Mouse (Mus musculus): ENCODE measurements around the gene Tmcc2.

The Tmcc2 gene

DNA sequence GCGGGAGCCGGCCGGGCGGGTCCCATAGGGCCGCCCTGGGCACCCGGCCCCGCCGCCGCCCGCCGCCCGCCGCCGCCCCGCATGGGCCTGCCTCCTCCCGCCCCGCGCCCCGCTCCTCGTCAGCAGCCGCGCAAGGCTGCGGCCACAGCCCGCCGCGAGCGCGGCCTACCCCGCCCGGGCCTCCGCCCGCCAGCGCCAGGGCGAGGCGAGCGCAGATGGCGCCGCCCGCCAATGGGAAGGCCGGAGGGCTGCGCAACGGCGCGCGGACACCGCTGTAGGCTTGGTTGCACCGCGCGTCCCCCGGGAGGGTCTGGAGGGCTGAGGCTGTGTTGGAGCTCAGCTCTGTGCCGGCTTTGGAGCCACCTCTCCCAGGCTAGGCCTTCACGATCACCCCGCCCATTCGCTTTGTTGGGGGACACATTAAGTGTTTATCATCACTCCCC is 520 bp upstream of the Tmcc2 start:
- no peak for DNase-seq (ENCODE audit: low read depth, low spot score)

DNA sequence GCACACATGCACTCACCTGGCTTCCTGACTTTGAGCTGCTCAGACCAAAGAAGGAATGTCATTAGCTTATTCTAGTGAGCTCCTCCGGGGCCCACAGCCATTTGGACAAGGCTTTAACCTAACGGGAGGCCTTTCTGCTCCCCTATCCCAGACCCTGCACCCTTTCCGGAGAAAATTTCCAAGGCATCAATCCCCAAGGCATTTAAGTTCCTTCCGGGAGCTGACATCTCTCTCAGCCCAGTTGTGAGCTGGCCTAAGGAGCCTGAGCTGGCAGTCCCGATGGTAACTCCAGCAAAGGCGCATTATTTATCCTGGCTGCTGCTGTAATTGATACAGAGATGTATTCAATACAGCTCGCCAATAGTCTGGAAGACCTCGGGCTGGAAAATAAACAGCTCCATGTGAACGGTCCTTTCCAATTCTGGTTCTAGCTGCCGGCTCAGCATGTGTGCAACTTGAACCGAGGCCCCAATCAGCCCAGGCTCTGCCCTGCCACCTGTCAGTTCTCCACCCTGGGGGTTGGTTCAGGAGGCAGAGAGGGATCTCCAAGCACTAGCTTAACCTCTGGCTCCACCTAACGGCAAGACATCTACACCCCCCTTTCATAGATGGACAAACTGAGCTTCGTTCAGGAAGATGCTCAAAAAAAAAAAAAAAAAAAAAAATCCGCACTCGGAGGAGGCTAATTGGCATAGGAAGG is 1.0 kb downstream of the Tmcc2 start:
- DNase-seq (ENCODE audit: low read depth, low spot score) = peak; percentile 24

DNA sequence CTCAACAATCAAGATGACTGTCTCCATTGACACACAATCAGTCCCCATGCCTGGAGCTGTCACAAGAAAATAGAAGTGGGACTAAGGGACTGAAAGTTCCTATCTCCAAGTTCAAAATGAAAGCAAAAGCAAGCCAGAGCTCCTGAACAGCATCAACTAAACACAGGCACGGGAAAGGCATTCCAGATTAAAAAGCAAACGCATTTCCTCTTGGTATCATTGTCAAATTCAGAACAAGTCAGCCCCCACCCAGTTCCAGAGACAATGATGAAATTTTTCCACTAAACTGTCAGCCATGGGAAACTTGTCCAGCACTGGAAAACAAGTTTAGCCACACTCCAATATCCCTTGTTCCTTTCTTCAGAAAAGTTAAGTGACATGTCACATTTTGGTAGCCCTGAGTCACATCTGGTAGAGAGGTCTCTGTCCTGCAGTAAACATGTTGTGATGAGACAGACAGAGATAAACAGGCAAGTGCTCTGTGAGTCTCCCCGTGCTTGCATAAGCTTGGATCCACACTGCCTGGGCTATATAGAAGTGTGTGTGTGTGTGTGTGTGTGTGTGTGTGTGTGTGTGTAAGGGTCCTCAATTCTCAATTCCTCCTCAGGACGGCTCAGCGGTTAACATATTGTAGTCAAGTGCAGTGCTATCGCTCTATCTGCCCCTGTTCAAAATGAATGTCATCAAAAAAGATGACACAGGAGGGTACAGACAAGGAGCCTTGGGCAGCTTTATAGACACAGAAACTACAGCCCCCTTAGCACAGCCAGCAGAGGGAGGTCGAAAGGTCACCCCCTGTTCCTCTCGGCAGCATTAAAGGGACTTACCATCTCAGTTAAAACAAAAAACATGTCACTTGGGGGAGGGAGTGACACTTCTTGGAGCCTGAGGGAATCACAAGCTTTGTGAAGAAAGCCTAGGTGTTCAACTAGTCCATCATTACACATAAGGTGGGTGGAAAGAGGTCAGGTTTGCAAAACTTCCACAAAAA is 2.0 kb downstream of the Tmcc2 start:
- DNase-seq (ENCODE audit: low read depth, low spot score) = no peak

DNA sequence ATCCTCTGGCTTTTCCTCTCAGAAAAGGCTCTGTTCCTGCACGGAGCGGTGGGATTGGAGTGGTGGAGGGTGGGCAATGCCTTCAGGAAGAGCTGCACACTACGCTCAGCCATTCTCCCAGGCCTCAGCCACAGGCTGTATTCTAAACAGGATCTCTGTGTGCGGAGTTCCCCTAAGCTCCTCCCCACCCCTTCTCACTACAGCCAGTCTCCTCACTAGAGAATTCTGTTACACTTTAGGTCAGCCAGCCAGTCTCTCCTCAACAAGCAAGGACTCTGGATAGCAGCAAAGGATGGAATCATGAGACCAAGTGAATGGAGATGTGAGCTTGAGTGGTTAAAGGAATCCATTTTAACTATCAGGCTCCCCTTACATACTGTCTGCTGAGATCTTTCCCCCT is 3.1 kb downstream of the Tmcc2 start:
- DNase-seq (ENCODE audit: low read depth, low spot score) = no peak

DNA sequence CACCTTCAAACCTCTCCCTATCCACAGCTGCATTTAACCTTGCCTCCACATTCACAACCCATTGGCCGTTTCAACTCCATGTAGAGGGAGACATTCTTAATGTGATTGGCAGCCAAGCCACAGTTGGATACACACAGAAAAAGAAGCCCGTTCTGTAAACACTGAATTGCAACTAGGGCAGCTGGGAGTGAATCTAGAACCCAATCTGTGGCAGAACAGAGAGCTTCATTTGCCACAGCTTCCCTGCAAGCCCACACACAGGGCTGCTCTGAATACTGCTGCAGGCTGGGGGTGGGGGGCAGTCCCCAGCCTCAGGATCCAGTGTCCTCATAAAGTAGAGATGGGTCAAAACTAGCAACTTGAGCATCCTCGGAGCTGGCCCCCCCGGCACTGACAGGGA is 4.8 kb downstream of the Tmcc2 start:
- no peak for DNase-seq (ENCODE audit: low read depth, low spot score)

DNA sequence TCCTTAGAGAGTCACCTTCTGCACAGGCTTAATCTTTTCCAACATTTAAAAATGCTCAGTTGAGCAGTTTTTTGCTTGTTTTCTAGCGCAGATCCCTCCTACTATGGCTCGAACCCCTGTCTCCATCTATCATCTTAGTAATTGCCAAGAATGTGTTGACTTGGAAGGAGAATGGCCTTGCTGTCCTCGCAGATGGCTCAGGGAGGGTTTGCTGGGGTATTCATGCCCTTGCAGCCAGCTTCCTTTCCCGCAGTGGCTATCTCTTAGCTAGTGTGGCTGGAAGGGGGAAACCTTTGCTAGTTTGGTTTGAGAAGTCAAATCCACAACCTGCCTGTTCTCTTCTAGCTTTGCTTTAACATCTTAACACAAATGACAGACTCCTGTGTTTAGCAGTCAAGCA is 5.4 kb downstream of the Tmcc2 start:
- no peak for DNase-seq (ENCODE audit: low read depth, low spot score)

DNA sequence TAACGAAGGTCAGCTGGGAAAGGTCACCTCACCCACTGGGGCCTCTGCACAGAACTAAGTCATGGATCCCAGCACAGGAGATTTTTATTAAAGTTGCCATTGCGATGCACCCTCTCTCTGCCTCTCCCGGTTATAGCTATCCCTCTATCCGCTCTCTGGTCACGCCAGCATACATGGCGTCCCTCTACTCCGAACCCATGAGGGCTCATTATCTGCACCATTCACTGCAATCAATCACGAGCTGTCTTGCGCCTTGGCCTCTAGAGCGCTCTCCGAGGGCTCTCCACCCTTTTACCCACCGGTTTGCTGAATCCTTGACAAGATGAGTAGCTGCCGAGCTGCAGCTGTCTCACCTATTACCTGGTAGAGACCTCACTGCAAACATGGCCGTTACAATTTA is 5.8 kb downstream of the Tmcc2 start:
- no peak for DNase-seq (ENCODE audit: low read depth, low spot score)

DNA sequence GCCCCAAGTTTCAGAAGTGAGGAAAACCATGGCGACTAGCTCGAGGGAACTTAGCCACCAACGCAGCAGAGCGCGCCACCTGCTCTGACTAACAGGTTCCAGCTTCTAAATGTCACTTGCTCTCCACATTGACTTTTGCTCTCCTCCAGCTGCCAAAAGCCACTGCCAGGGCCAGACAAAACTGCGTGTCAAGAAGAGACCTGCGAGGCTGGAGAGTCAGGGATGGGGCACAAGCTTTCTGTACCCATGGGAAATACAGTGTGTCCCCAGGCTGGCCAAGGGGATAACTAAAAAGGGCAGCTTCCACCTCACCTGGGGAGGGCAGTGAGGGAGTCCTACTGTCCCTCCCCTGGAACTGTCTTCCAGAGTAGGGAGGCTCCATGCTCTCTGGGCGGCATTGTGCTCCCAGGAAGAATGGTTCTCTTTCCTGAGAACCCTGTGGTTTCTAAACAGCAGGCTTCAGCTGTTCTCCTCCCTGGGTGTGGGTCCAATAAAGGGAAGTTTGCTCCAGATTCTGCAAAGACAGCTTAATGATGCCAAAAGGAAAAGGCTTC is 7.0 kb downstream of the Tmcc2 start:
- DNase-seq (ENCODE audit: low read depth, low spot score) = no peak

DNA sequence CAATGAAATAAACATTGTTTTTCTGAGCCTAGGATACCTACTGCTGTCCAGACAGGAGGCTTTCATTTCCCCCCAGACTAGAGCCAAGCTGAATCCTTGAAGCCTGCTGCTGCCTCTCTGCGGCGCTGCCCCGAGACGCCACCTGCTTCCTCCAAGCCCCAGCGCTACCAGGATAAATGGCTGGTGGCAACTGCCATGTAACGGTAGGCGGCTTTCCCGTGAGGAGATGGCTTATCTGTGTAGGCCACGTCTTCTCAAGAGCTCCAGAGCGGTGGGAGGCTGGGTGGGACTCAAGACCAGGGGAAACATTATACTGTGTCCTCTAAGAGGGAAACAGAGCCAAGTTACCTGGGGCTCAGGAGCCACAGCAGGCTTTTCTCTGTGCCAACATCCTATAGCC is 9.2 kb downstream of the Tmcc2 start:
- no peak for DNase-seq (ENCODE audit: low read depth, low spot score)

DNA sequence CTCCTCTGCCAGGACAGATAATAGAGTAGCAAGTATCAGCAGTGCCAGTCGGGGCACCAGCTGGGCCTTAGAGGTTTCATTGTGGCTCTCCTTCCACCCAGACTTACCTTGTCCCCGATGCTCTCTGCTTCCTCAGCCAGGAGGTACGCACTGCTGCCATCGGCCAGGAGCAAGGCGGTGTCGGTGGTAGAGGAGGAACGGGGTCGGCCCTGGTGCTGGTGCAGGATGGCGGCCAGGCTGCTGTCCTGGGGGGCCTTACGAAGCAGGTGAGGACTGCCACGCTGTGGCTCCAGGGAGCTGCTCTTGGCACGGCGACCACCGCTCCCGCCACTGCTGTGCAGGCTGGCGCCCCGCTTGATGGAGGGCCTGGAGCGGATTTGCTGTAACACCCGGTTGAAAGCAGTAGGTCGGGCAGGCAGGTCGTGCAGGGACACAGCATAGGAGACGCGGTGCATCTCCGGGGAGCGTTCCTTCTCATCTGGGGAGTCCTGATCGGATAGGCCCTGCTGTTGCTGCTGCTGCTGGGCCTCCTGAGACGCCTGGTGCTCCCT is 10.5 kb downstream of the Tmcc2 start:
- no peak for DNase-seq (ENCODE audit: low read depth, low spot score)

DNA sequence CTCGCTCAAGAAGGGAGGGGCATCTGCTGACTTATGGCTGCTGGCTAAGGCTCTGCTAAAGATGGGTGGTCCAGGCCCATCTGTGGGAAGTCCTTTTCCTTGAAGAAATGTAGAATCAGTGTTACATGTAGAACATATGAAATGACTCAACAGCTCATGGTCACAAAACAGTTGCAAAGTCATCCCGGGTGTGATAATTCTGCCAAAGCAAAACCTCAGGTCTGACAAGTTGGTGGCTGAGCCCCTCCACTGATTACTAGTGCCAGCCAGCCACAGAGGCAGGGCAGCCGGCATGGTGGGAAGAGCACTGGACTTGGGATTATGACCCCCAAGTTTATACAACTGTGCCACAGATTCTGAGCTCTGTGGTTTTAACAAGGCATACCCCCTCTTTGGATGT is 13.3 kb downstream of the Tmcc2 start:
- no peak for DNase-seq (ENCODE audit: low read depth, low spot score)

DNA sequence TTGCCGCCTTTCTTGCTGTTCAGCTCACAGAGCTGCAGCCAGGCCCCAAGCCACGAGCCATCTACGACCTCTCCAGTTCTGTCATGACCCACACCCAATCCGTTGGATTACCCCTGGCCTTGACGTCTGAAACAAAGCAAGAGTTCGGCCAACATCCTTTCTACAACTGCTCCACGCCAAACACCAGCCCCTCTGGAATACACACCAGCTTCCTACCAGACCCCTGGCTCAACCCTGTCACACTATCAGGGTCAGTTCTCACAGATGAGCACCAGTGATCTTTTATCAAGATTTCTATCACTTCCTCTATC is 14.1 kb downstream of the Tmcc2 start:
- no peak for DNase-seq (ENCODE audit: low read depth, low spot score)

DNA sequence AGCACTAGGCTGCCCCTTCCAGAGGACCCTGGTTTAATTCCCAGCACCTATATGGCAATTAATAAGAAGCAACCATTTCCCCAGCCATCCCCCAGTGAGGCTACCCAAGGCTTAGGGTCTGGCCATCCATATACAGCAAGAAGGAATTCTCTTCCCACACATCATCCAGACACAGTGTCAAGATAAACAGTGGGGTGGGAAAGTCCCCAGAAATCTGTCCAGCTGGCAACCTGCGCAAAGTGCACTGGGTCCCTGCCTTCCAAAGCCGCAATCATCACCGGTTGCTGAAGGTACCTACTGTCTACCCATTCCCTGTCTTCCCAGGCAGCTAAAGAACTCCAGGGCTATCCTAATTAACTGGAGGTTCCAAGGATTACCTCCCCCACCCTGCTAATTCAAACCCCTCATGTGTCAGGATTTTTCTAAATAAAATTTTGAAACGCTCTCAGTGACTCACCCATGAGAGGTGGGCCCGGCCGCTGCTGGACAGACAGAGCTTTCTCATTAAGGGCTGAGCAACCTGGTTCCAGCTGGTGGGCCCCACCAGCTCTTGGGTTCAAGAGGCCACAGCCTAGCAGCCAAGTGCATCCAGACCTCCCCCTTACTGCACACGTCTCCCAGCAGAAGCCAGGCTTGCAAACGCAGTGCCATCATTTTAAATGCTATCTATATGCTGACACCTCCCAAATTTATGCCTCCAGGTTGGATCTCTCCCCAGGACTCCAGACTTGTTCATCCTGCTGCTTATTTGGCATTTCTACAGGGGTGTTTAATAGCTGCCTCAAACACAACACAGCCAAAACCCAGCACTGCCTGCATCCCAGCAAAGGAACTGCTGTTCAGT is 14.6 kb downstream of the Tmcc2 start:
- DNase-seq (ENCODE audit: low read depth, low spot score) = no peak

DNA sequence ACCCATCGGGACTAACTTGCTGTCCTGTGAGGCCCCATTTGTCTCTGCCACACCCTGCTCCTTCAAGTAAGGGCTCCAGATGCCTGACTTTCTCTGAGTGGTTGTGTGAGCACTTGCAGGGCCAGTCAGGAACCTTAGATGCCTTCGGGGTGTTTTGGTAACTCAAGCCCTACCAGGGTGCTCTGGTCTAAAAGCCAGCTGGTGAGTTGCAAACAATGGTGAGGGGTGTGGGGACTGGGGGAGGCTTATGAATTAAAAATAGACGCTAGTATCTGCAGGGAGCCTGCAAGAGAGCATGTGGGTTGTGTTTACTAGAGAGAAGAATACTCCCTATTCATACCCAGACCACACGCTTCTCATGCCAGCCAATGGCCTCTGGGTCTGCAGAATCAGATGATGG is 15.8 kb downstream of the Tmcc2 start:
- DNase-seq (ENCODE audit: low read depth, low spot score) = no peak

DNA sequence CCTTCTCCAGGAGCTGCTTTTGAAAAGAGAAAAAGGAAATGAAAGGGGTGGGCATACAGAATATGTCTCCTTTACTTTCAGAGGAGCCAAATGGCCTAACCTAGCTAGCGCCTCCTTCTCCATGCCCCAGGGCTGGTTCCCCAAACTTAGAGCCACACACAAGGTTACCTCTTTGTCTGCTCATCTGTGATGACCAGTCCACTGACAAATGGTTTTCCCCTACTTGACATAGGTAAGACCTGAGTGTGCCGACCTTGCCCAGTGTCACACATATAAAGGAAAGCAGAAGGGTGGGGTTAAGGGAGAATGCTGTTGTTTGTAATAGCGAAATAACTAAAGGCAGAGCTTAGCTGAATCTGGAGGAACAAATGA is 16.2 kb downstream of the Tmcc2 start:
- DNase-seq (ENCODE audit: low read depth, low spot score) = no peak

DNA sequence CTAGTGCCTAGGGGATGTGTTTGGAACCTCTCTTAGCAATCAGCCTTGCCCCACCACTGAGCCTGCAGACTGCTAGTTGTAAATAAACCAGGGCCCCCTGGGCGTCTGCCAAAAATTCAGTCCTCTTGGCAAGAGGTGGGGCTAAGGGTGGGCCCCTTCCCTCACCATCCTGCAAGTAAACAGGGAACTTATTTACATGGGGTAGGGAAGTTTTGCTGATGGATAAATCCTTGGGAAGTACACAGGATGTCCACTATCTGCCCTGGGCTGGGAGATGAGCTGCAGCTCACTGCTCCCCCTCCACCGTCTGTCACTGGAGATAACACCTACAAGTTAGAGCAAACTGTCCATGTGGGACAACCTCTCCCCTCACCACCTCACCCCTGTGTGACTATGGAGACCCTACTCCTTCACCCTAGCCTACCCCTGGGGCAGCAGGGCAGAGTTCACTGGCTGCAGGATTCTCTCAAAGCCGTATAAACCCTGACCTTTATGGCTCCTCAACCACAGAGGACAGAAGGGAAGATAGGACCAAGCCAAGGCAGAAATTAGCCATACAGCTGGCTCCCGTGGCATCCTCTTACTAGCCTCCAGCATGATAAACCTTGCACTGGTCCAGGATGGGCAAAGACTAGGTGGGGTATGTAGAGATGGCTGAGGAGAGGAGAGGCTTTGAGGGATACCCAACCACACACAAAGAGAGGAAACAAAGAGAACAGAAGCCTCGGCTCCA is 16.8 kb downstream of the Tmcc2 start:
- no peak for DNase-seq (ENCODE audit: low read depth, low spot score)

DNA sequence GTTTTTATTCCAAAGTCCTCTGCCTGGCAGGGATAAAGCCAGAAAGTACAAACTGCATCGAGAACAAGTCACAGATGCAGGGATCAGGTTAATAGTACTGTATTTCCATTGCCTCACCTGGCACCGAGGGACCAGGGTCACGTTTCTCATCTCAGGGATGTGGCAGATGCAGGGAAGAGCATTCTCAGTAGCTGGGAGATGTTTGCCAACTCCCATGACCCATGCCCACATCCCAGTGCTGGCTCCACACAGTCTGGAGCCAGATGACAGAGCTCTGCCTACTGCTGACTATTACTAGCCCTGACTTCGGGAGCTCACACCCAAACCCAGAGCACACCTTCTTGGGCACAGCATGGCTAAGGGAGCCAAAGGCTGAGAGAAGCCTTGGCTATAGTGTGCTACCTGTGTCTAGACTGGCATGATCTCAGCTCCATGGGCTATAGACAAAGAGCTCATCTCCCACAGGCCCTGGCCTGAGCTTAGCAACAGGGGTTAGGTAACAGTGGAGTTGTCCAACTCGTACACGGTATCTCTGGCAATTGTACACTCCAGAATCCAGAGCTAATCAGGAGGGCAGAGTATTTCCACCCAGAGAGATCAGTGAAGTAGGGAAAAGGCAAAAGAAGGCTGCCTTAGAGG is 18.1 kb downstream of the Tmcc2 start:
- DNase-seq (ENCODE audit: low read depth, low spot score) = no peak

DNA sequence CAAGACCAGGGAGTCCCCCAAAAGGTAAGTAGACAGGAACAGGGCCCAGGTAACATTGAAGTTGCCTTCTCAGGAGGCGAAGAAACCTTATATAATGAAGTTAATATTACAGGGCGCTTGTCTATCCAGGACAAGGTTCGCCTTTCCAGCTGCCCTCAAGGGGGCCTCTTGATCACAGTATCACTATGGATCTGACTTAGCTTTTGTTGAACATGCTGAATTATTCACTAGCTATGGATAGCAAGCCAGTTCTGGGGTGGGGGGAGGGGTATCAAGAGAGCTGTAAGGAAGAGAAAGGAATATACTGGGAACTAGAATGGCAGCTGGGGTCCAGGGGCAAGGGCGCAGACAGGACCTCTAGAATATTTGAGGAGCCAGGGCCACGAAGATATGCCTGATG is 18.7 kb downstream of the Tmcc2 start:
- DNase-seq (ENCODE audit: low read depth, low spot score) = no peak

DNA sequence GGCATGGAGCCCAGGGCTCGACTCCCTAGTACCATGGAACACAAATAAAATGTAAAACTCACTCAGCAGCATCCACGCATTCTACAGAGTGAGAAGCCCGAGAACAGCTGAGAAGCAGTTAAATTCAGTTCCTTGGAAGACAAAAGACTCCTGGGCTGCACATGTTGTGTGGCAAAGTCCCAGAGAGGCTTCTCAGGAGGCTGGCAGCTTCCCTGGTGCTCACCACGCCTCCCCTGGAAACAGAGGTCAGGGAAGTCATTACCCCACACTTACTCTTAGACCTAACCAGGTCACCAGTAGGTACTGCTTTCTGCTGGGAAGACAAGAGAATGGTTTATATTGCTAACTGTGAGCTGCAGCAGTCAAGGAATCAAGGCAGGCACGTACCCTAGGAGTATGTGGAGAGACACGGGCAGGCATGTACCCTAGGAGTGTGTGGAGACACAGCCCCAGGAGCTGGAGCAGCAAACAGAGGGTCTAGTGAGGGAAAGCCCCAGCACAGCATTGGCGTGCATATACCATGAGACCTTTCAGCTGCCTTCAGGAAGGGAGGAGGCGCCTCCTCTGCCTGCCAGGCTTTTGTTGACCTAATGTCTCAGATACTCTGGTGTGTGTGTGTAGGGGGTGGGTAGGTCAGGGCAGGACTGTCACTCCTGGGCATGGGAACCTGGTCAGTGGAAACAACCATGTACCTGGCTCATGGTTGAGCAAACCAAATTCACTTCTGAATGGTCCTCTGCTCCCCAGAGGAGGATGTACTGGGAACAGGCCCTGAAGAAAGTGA is 19.6 kb downstream of the Tmcc2 start:
- DNase-seq (ENCODE audit: low read depth, low spot score) = no peak

Data from CD4-positive helper T cell, adult 2 months (primary cell).